Mouse (Mus musculus) CH12.LX (cell line): ENCODE data around the gene Pitpna.

ENCODE experiments used
- POLR2A ChIP-seq: IDR thresholded peaks from 2 replicates; pipeline ENCODE4 v1.6.1; 2011; ENCODE audit warnings: low read depth, mild to moderate bottlenecking, improper control_type of control experiment, low read length
- POLR2AphosphoS2 ChIP-seq: IDR thresholded peaks from 2 replicates; pipeline ENCODE4 v1.6.1; 2011; ENCODE audit warnings: low read depth, low read length, improper control_type of control experiment
- USF2 ChIP-seq: conservative IDR thresholded peaks from 2 replicates; pipeline ENCODE4 v1.6.1; 2011; ENCODE audit warnings: low read depth, low read length, improper control_type of control experiment

- TF ChIP-seq POLR2AphosphoS2 (no peak), USF2 (no peak), POLR2A (no peak)
Measured at GRCm38 (mm10) chr11:75562840-75563239, 25.1 kb upstream of the Pitpna start.
